Mouse (Mus musculus): ENCODE measurements around the gene Slc25a42. TPM values are rescaled to one million over a fixed set of nuclear protein-coding genes. Genes with fewer than 3 reads are reported as not detected.
"Not testable (repeated sequence)": the region's sequence is repeated elsewhere in the genome, so short reads cannot be mapped to it uniquely, and the experiment has no call there.

Slc25a42 gene
- polyA plus RNA-seq, 1 experiment from 2014 or later: 2.2 TPM

- H3K4me1 ChIP-seq: peaks cover 28% of the 10 kb centered on the region
- 91% methylated on average over 9 of the region's 9 CpGs for WGBS
- no peak for DNase-seq (ENCODE audit: low spot score)
- peaks cover 44% of the 10 kb centered on the region for H3K36me3 ChIP-seq
- no peaks in the 10 kb centered on the region for H3K9me3 ChIP-seq (replicated peaks)
- H3K27ac ChIP-seq (replicated peaks): no peak overlapping the region
- H3K27me3 ChIP-seq (ENCODE audit: low read depth, poor library complexity, severe bottlenecking): no peaks in the 10 kb centered on the region
- H3K4me3 ChIP-seq: no peak overlapping the region
Measured at GRCm38 (mm10) chr8:70230837-70231236, 18.7 kb upstream of the Slc25a42 start.

GRCm38 (mm10) chr8:70227997-70228396 lies 15.9 kb upstream of the Slc25a42 start:
- Histone ChIP-seq H3K36me3 (peaks cover 70% of the 10 kb centered on the region), H3K4me3 (no peak overlapping the region), H3K27ac (replicated peaks) (no peak overlapping the region), H3K9me3 (replicated peaks) (no peaks in the 10 kb centered on the region), H3K4me1 (peaks cover 12% of the 10 kb centered on the region), H3K27me3 (ENCODE audit: low read depth, poor library complexity, severe bottlenecking) (no peaks in the 10 kb centered on the region)
- WGBS: 43% methylated on average over 4 of the region's 4 CpGs
- no peak for DNase-seq (ENCODE audit: low spot score)

GRCm38 (mm10) chr8:70223341-70223740 lies 11.2 kb upstream of the Slc25a42 start:
- Histone ChIP-seq H3K27ac (replicated peaks) (no peak overlapping the region), H3K9me3 (replicated peaks) (no peaks in the 10 kb centered on the region), H3K36me3 (peaks cover 59% of the 10 kb centered on the region), H3K27me3 (ENCODE audit: low read depth, poor library complexity, severe bottlenecking) (no peaks in the 10 kb centered on the region), H3K4me3 (no peak overlapping the region), H3K4me1 (peaks cover 7% of the 10 kb centered on the region)
- 59% methylated on average over 6 of the region's 6 CpGs for WGBS
- peak; percentile 38 for DNase-seq (ENCODE audit: low spot score)

- Histone ChIP-seq H3K27ac (replicated peaks) (no peak overlapping the region), H3K9me3 (replicated peaks) (no peaks in the 10 kb centered on the region), H3K36me3 (peaks cover 46% of the 10 kb centered on the region), H3K27me3 (ENCODE audit: low read depth, poor library complexity, severe bottlenecking) (no peaks in the 10 kb centered on the region), H3K4me1 (no peaks in the 10 kb centered on the region), H3K4me3 (no peak overlapping the region)
- WGBS: 96% methylated on average over 12 of the region's 12 CpGs
- no peak for DNase-seq (ENCODE audit: low spot score)
Measured at GRCm38 (mm10) chr8:70222041-70222440, 9.9 kb upstream of the Slc25a42 start.

GRCm38 (mm10) chr8:70220911-70221310 lies 8.8 kb upstream of the Slc25a42 start:
- Histone ChIP-seq H3K36me3 (peaks cover 45% of the 10 kb centered on the region), H3K9me3 (replicated peaks) (no peaks in the 10 kb centered on the region), H3K27ac (replicated peaks) (no peak overlapping the region), H3K27me3 (ENCODE audit: low read depth, poor library complexity, severe bottlenecking) (no peaks in the 10 kb centered on the region), H3K4me3 (no peak overlapping the region), H3K4me1 (no peaks in the 10 kb centered on the region)
- WGBS: 98% methylated on average over 3 of the region's 3 CpGs
- DNase-seq (ENCODE audit: low spot score): no peak

- Histone ChIP-seq H3K27me3 (ENCODE audit: low read depth, poor library complexity, severe bottlenecking) (no peaks in the 10 kb centered on the region), H3K27ac (replicated peaks) (no peak overlapping the region), H3K36me3 (peaks cover 40% of the 10 kb centered on the region), H3K4me3 (no peak overlapping the region), H3K4me1 (no peaks in the 10 kb centered on the region), H3K9me3 (replicated peaks) (no peaks in the 10 kb centered on the region)
- DNase-seq (ENCODE audit: low spot score): no peak
- 76% methylated on average over 8 of the region's 8 CpGs for WGBS
Measured at GRCm38 (mm10) chr8:70220236-70220840, 8.2 kb upstream of the Slc25a42 start.

GRCm38 (mm10) chr8:70219107-70219684 lies 7.1 kb upstream of the Slc25a42 start:
- H3K36me3 ChIP-seq: peaks cover 28% of the 10 kb centered on the region
- DNase-seq (ENCODE audit: low spot score): no peak
- 66% methylated on average over 5 of the region's 5 CpGs for WGBS
- H3K9me3 ChIP-seq (replicated peaks): no peaks in the 10 kb centered on the region
- no peak overlapping the region for H3K4me3 ChIP-seq
- H3K4me1 ChIP-seq: no peaks in the 10 kb centered on the region
- H3K27me3 ChIP-seq (ENCODE audit: low read depth, poor library complexity, severe bottlenecking): no peaks in the 10 kb centered on the region
- H3K27ac ChIP-seq (replicated peaks): no peak overlapping the region

GRCm38 (mm10) chr8:70217441-70217840 lies 5.3 kb upstream of the Slc25a42 start:
- Histone ChIP-seq H3K27ac (replicated peaks) (no peak overlapping the region), H3K9me3 (replicated peaks) (no peaks in the 10 kb centered on the region), H3K36me3 (peaks cover 12% of the 10 kb centered on the region), H3K4me1 (peaks cover 8% of the 10 kb centered on the region), H3K4me3 (no peak overlapping the region), H3K27me3 (ENCODE audit: low read depth, poor library complexity, severe bottlenecking) (no peaks in the 10 kb centered on the region)
- no peak for DNase-seq (ENCODE audit: low spot score)

- no peak overlapping the region for H3K27ac ChIP-seq (replicated peaks)
- H3K36me3 ChIP-seq: 0 out of 2 replicates have a peak, but pooled peaks cover 4% of the 10 kb centered on the region
- no peak overlapping the region for H3K4me3 ChIP-seq
- DNase-seq (ENCODE audit: low spot score): no peak
- H3K9me3 ChIP-seq (replicated peaks): no peaks in the 10 kb centered on the region
- 82% methylated on average over 1 of the region's 1 CpGs for WGBS
- peaks cover 2% of the 10 kb centered on the region; the same call in 1 of the 2 replicates for H3K27me3 ChIP-seq (ENCODE audit: low read depth, poor library complexity, severe bottlenecking)
- peaks cover 12% of the 10 kb centered on the region for H3K4me1 ChIP-seq
Measured at GRCm38 (mm10) chr8:70216566-70216965, 4.5 kb upstream of the Slc25a42 start.

- H3K36me3 ChIP-seq; H3K27me3 ChIP-seq (ENCODE audit: low read depth, poor library complexity, severe bottlenecking); H3K4me3 ChIP-seq; H3K9me3 ChIP-seq (replicated peaks); H3K27ac ChIP-seq (replicated peaks); DNase-seq (ENCODE audit: low spot score): not testable (repeated sequence)
- peaks cover 17% of the 10 kb centered on the region for H3K4me1 ChIP-seq
- whole genome bisulfite sequencing: 77% methylated on average over 3 of the region's 3 CpGs
Measured at GRCm38 (mm10) chr8:70216161-70216560, 4.1 kb upstream of the Slc25a42 start.

- Histone ChIP-seq H3K4me1 (peaks cover 18% of the 10 kb centered on the region), H3K27ac (replicated peaks) (no peak overlapping the region), H3K27me3 (ENCODE audit: low read depth, poor library complexity, severe bottlenecking) (peaks cover 17% of the 10 kb centered on the region), H3K4me3 (no peak overlapping the region), H3K36me3 (no peaks in the 10 kb centered on the region), H3K9me3 (replicated peaks) (no peaks in the 10 kb centered on the region)
- DNase-seq (ENCODE audit: low spot score): no peak
- 75% methylated on average over 5 of the region's 5 CpGs for WGBS
Measured at GRCm38 (mm10) chr8:70215092-70215491, 3.0 kb upstream of the Slc25a42 start.

GRCm38 (mm10) chr8:70214411-70214810 lies 2.3 kb upstream of the Slc25a42 start:
- WGBS: 65% methylated on average over 3 of the region's 3 CpGs
- DNase-seq (ENCODE audit: low spot score): no peak
- Histone ChIP-seq H3K4me3 (no peak overlapping the region), H3K27me3 (ENCODE audit: low read depth, poor library complexity, severe bottlenecking) (peaks cover 21% of the 10 kb centered on the region), H3K36me3 (no peaks in the 10 kb centered on the region), H3K4me1 (peaks cover 18% of the 10 kb centered on the region), H3K9me3 (replicated peaks) (no peaks in the 10 kb centered on the region), H3K27ac (replicated peaks) (no peak overlapping the region)

- Histone ChIP-seq H3K27ac (replicated peaks) (peak overlapping the region; percentile 81), H3K4me1 (peaks cover 18% of the 10 kb centered on the region), H3K4me3 (peak overlapping the region; percentile 64), H3K27me3 (ENCODE audit: low read depth, poor library complexity, severe bottlenecking) (peaks cover 21% of the 10 kb centered on the region), H3K9me3 (replicated peaks) (no peaks in the 10 kb centered on the region), H3K36me3 (no peaks in the 10 kb centered on the region)
- no peak for DNase-seq (ENCODE audit: low spot score)
- 4% methylated on average over 31 of the region's 31 CpGs for WGBS
Measured at GRCm38 (mm10) chr8:70211726-70212111, 386 bp downstream of the Slc25a42 start.

Data from midbrain, embryonic 10.5 days (tissue).